Mouse (Mus musculus) kidney, adult 2 months (tissue): ENCODE results near the gene Mrgprg.

Experiments
- CTCF ChIP-seq: fragments of 200-500 bp; conservative IDR thresholded peaks from 2 replicates; pipeline ENCODE4 v1.5.1; 2011; ENCODE audit warnings: low read depth, mild to moderate bottlenecking, control low read depth, low read length, moderate library complexity, mixed read lengths; ENCODE audit not compliant: insufficient read depth, insufficient read length
- POLR2A ChIP-seq: fragments of 200-500 bp; IDR thresholded peaks from one replicate; pipeline ENCODE4 v1.6.1; 2011; ENCODE audit warnings: low read depth, low read length, control low read depth

- TF ChIP-seq CTCF = no peak
- no peak for TF ChIP-seq POLR2A
Measured at GRCm38 (mm10) chr7:143738194-143738593, 28.6 kb downstream of the Mrgprg start.
